Mouse (Mus musculus) adrenal gland, adult 8-10 months (tissue): ENCODE data around the gene Inppl1. TPM values are rescaled to one million over a fixed set of nuclear protein-coding genes. Genes with fewer than 3 reads are reported as not detected.

ENCODE experiments used
- microRNA-seq, 2 experiments: library from miRNA; unstranded; fragments of <30 nt; microRNA quantifications; one replicate each; pipeline ENCODE4 v1.2.0; 2022
- total RNA-seq, 4 experiments: library from RNA; stranded (reverse); gene quantifications; 2 replicates each; pipeline ENCODE4 v1.2.4; 2022

Gene Inppl1
- total RNA-seq, 4 experiments from 2014 or later = 76.9 to 104 (median 101) TPM

Small RNA genes lying within 50 kb of the gene (microRNA-seq; reads per million reads assigned to microRNA genes)
- 0 reads per million in 2 experiments for gene Gm22655

Other genes with a start within 250 kb of the Inppl1 start
- gene Clpb, start 174.6 kb downstream of the Inppl1 start, total RNA-seq = 10 to 100 TPM; 67.7 to 90.7 (median 77.9) TPM
- 10 to 100 TPM; 26.7 to 57.2 (median 44.6) TPM for gene Phox2a, start 19.9 kb downstream of the Inppl1 start, total RNA-seq
- gene Folr2, start 19.0 kb upstream of the Inppl1 start, total RNA-seq = 1 to 10 TPM; 1.2 to 4.7 (median 2.8) TPM
- 10 to 100 TPM; 29.6 to 34.8 (median 30.7) TPM for gene Anapc15, start 25.5 kb upstream of the Inppl1 start, total RNA-seq
- gene Folr1, start 32.6 kb upstream of the Inppl1 start, total RNA-seq = 1 to 10 TPM in 2 of 4 experiments, not detected in 2; 4.0 to 5.9 TPM
- gene Lamtor1, start 67.7 kb upstream of the Inppl1 start, total RNA-seq = 100 to 1,000 TPM in 3 of 4 experiments, 10 to 100 TPM in 1; 92.8 to 107 (median 104) TPM
- gene Tomt, start 68.1 kb upstream of the Inppl1 start, total RNA-seq = not detected
- gene Lrrc51, start 95.7 kb upstream of the Inppl1 start, total RNA-seq = 10 to 100 TPM; 11.3 to 19.1 (median 16.7) TPM
- gene Numa1, start 95.9 kb upstream of the Inppl1 start, total RNA-seq = 100 to 1,000 TPM; 191 to 248 (median 221) TPM
- 10 to 100 TPM in 2 of 4 experiments, 1 to 10 TPM in 2; 8.1 to 12.5 (median 10.1) TPM for gene Il18bp, start 180.5 kb upstream of the Inppl1 start, total RNA-seq
- gene Rnf121, start 227.2 kb upstream of the Inppl1 start, total RNA-seq = 10 to 100 TPM; 34.1 to 56.0 (median 38.4) TPM
- 10 to 100 TPM; 12.4 to 23.7 (median 18.7) TPM for gene Xndc1, start 227.3 kb upstream of the Inppl1 start, total RNA-seq
- 1 to 10 TPM; 1.1 to 3.5 (median 1.5) TPM for gene Xntrpc, start 227.5 kb upstream of the Inppl1 start, total RNA-seq
- gene Trpc2, start 244.9 kb upstream of the Inppl1 start, total RNA-seq = under 1 TPM in 1 of 4 experiments, not detected in 3; 0.22 TPM